In genomic region chr9:106477649-106478048, GRCm38 (mm10) we compare ENCODE assay signal across 9 mouse cellular contexts. TPM values are rescaled to one million over a fixed set of nuclear protein-coding genes. Genes with fewer than 3 reads are reported as not detected.
DNase-seq lines count a peak whose midpoint lies in the region; ATAC-seq and TF ChIP-seq lines count a peak whose summit lies in the region.
"Had no signal": no experiment of that assay in that cellular context is flagged by ENCODE, and none has a peak within 500 bp of the region (broad histone marks: within the 10 kb centered on the region; RNA-seq: fewer than 3 reads in every experiment).

No protein-coding gene starts in this region.

- H3K27me3 ChIP-seq in heart, embryonic 10.5 days (ENCODE audit: insufficient read depth, poor library complexity, severe bottlenecking), result peaks cover 7% of the 10 kb centered on the region; the same call in 1 of the 2 replicates
- no peaks in the 10 kb centered on the region for H3K27me3 ChIP-seq in hindbrain, postnatal 0 days (ENCODE audit: insufficient read depth, low read length)
- no peaks in the 10 kb centered on the region for H3K27me3 ChIP-seq in midbrain, embryonic 14.5 days (ENCODE audit: control insufficient read depth, insufficient read depth, low read length)

- H3K4me2 ChIP-seq in hindbrain, postnatal 0 days (ENCODE audit: low read depth, low read length), result peak overlapping the region; percentile 96
- H3K4me2 ChIP-seq in midbrain, embryonic 14.5 days (ENCODE audit: low read length), result peak overlapping the region; percentile 95

- no peaks in the 10 kb centered on the region for H3K9me3 ChIP-seq in heart, embryonic 10.5 days
- H3K9me3 ChIP-seq in hindbrain, postnatal 0 days (ENCODE audit: low read length), result no peaks in the 10 kb centered on the region
- no peaks in the 10 kb centered on the region for H3K9me3 ChIP-seq in midbrain, embryonic 14.5 days (ENCODE audit: control insufficient read depth, low read length)

- WGBS in heart, embryonic 10.5 days, result 2% methylated on average over 16 of the region's 16 CpGs
- 5% methylated on average over 16 of the region's 16 CpGs for WGBS in hindbrain, postnatal 0 days
- WGBS in midbrain, embryonic 14.5 days, result 6% methylated on average over 16 of the region's 16 CpGs

- no peak for TF ChIP-seq CTCF in hindbrain, postnatal 0 days (IDR thresholded peaks at IDR 0.05; ENCODE audit: low read depth)

- peak overlapping the region; percentile 57 for H3K9ac ChIP-seq in hindbrain, postnatal 0 days (replicated peaks; ENCODE audit: low read length)
- peak overlapping the region; percentile 62 for H3K9ac ChIP-seq in midbrain, embryonic 14.5 days (replicated peaks; ENCODE audit: low read length)

- H3K27ac ChIP-seq in heart, embryonic 10.5 days, result peak overlapping the region; percentile 84
- H3K27ac ChIP-seq in hindbrain, postnatal 0 days, result peak overlapping the region; percentile 59; the same call in 1 of the 2 replicates
- no peak overlapping the region for H3K27ac ChIP-seq in midbrain, embryonic 14.5 days (replicated peaks; ENCODE audit: low read depth, low read length)

- H3K4me3 ChIP-seq in heart, embryonic 10.5 days, result peak overlapping the region; percentile 83
- H3K4me3 ChIP-seq in hindbrain, postnatal 0 days (ENCODE audit: low read length), result peak overlapping the region; percentile 79
- H3K4me3 ChIP-seq in midbrain, embryonic 14.5 days (replicated peaks; ENCODE audit: low read depth, low read length), result peak overlapping the region; percentile 66

- peaks cover 31% of the 10 kb centered on the region for H3K36me3 ChIP-seq in heart, embryonic 10.5 days
- 0 out of 2 replicates have a peak, but pooled peaks cover under 1% of the 10 kb centered on the region for H3K36me3 ChIP-seq in hindbrain, postnatal 0 days (ENCODE audit: insufficient read depth, low read length)
- peaks cover 21% of the 10 kb centered on the region for H3K36me3 ChIP-seq in midbrain, embryonic 14.5 days (ENCODE audit: control insufficient read depth, insufficient read depth, low read length)

- no peak for DNase-seq in heart, embryonic 10.5 days (ENCODE audit: low spot score)
- DNase-seq in heart, adult 18-20 months, result no peak
- DNase-seq in urinary bladder, adult 2 months (ENCODE audit: low spot score), result peak; percentile 16
- no peak for DNase-seq in urinary bladder, postnatal 10 days (ENCODE audit: low spot score)
- DNase-seq in hindbrain, postnatal 0 days (ENCODE audit: low spot score), result no peak
- DNase-seq in midbrain, embryonic 14.5 days, result no peak
- DNase-seq in left cerebral cortex, adult 9 months (ENCODE audit: low spot score in 2 of 2), result no peak
- DNase-seq in layer of hippocampus, postnatal 36 days, result no peak

- H3K4me1 ChIP-seq in heart, embryonic 10.5 days, result peaks cover 50% of the 10 kb centered on the region
- peaks cover 23% of the 10 kb centered on the region; the same call in 1 of the 2 replicates for H3K4me1 ChIP-seq in hindbrain, postnatal 0 days (ENCODE audit: insufficient read depth, low read length)
- H3K4me1 ChIP-seq in midbrain, embryonic 14.5 days (ENCODE audit: control insufficient read depth, insufficient read depth, low read length), result peaks cover 12% of the 10 kb centered on the region

- no peak for ATAC-seq in hindbrain, postnatal 0 days
- no peak for ATAC-seq in midbrain, embryonic 14.5 days (ENCODE audit: low FRiP score, low TSS enrichment)

RNA-seq across cellular contexts. Expression of gene Parp3, which starts 0.9 kb away (rescaled TPM):
- 1.4 and 1.7 TPM in 2 replicates for polyA plus RNA-seq in heart, embryonic 10.5 days (2016; fragmentation: Nextera tagmentation; extraction: Ambion mirVana)
- 10 to 100 TPM; 33.7 to 38.2 TPM for total RNA-seq in heart, adult 18-20 months (2021)
- polyA plus RNA-seq in urinary bladder, adult 2 months (2012; rRNA removed), result 70.2 and 82.3 TPM in 2 replicates
- 1.7 and 2.9 TPM in 2 replicates for total RNA-seq in hindbrain, postnatal 0 days (2014; rRNA removed)
- polyA plus RNA-seq in hindbrain, postnatal 0 days (2015; fragmentation: Nextera tagmentation; extraction: Ambion mirVana), result 1.5 and 2.1 TPM in 2 replicates
- 0.28 and 0.76 TPM in 2 replicates for polyA plus RNA-seq in midbrain, embryonic 14.5 days (2014; fragmentation: Nextera tagmentation; extraction: Ambion mirVana)
- 1 to 10 TPM; 3.1 to 3.2 TPM for total RNA-seq in layer of hippocampus, postnatal 36 days (2021)

RNA-seq across cellular contexts. Expression of gene Rrp9, which starts 1.9 kb away (rescaled TPM):
- 51.3 and 74.6 TPM in 2 replicates for polyA plus RNA-seq in heart, embryonic 10.5 days (2016; fragmentation: Nextera tagmentation; extraction: Ambion mirVana)
- 10 to 100 TPM; 21.3 to 26.3 TPM for total RNA-seq in heart, adult 18-20 months (2021)
- polyA plus RNA-seq in urinary bladder, adult 2 months (2012; rRNA removed), result 30.6 and 31.0 TPM in 2 replicates
- total RNA-seq in hindbrain, postnatal 0 days (2014; rRNA removed), result 46.2 and 47.2 TPM in 2 replicates
- 38.3 and 39.0 TPM in 2 replicates for polyA plus RNA-seq in hindbrain, postnatal 0 days (2015; fragmentation: Nextera tagmentation; extraction: Ambion mirVana)
- 41.0 and 41.2 TPM in 2 replicates for polyA plus RNA-seq in midbrain, embryonic 14.5 days (2014; fragmentation: Nextera tagmentation; extraction: Ambion mirVana)
- 10 to 100 TPM; 35.0 to 38.1 TPM for total RNA-seq in layer of hippocampus, postnatal 36 days (2021)

RNA-seq across cellular contexts. Expression of gene Gpr62, which starts 11.9 kb away (rescaled TPM):
- polyA plus RNA-seq in heart, embryonic 10.5 days (2016; fragmentation: Nextera tagmentation; extraction: Ambion mirVana), result 0.14 and 0.35 TPM in 2 replicates
- total RNA-seq in heart, adult 18-20 months (2021), result not detected
- polyA plus RNA-seq in urinary bladder, adult 2 months (2012; rRNA removed), result 0.29 and 0.33 TPM in 2 replicates
- 1.9 and 3.1 TPM in 2 replicates for total RNA-seq in hindbrain, postnatal 0 days (2014; rRNA removed)
- polyA plus RNA-seq in hindbrain, postnatal 0 days (2015; fragmentation: Nextera tagmentation; extraction: Ambion mirVana), result 3.2 TPM in 2 replicates
- 0.93 and 1.00 TPM in 2 replicates for polyA plus RNA-seq in midbrain, embryonic 14.5 days (2014; fragmentation: Nextera tagmentation; extraction: Ambion mirVana)
- total RNA-seq in layer of hippocampus, postnatal 36 days (2021), result 10 to 100 TPM in 1 of 2 experiments, 1 to 10 TPM in 1; 9.2 to 10.4 TPM
- total RNA-seq: hematopoietic stem cell, adult 5-6 weeks had no signal

RNA-seq across cellular contexts. Expression of gene Iqcf1, which starts 22.1 kb away (rescaled TPM):
- polyA plus RNA-seq in heart, embryonic 10.5 days (2016; fragmentation: Nextera tagmentation; extraction: Ambion mirVana), result not detected in 2 replicates
- total RNA-seq in heart, adult 18-20 months (2021), result not detected
- not detected in 2 replicates for polyA plus RNA-seq in urinary bladder, adult 2 months (2012; rRNA removed)
- total RNA-seq in hindbrain, postnatal 0 days (2014; rRNA removed), result not detected in 2 replicates
- not detected in 2 replicates for polyA plus RNA-seq in hindbrain, postnatal 0 days (2015; fragmentation: Nextera tagmentation; extraction: Ambion mirVana)
- not detected in 2 replicates for polyA plus RNA-seq in midbrain, embryonic 14.5 days (2014; fragmentation: Nextera tagmentation; extraction: Ambion mirVana)
- not detected for total RNA-seq in layer of hippocampus, postnatal 36 days (2021)
- total RNA-seq: hematopoietic stem cell, adult 5-6 weeks had no signal

RNA-seq across cellular contexts. Expression of gene Pcbp4, which starts 24.6 kb away (rescaled TPM):
- polyA plus RNA-seq in heart, embryonic 10.5 days (2016; fragmentation: Nextera tagmentation; extraction: Ambion mirVana), result 135 and 186 TPM in 2 replicates
- 10 to 100 TPM; 61.1 to 63.2 TPM for total RNA-seq in heart, adult 18-20 months (2021)
- 42.5 and 47.9 TPM in 2 replicates for polyA plus RNA-seq in urinary bladder, adult 2 months (2012; rRNA removed)
- 623 and 719 TPM in 2 replicates for total RNA-seq in hindbrain, postnatal 0 days (2014; rRNA removed)
- polyA plus RNA-seq in hindbrain, postnatal 0 days (2015; fragmentation: Nextera tagmentation; extraction: Ambion mirVana), result 214 and 228 TPM in 2 replicates
- 219 and 247 TPM in 2 replicates for polyA plus RNA-seq in midbrain, embryonic 14.5 days (2014; fragmentation: Nextera tagmentation; extraction: Ambion mirVana)
- total RNA-seq in layer of hippocampus, postnatal 36 days (2021), result 100 to 1,000 TPM; 175 to 176 TPM

Comparison
In these comparisons a context has a peak if more than half of its experiments do, and no peak if none do; other contexts are left out.
1. RNA of gene Parp3, which starts 0.9 kb away (polyA plus RNA-seq): 70.2 to 82.3 TPM in urinary bladder, adult 2 months; 1.4 to 1.7 TPM in heart, embryonic 10.5 days, 1.5 to 2.1 TPM in hindbrain, postnatal 0 days and 0.28 to 0.76 TPM in midbrain, embryonic 14.5 days; every median in the first group is over 10 times any median in the second.
2. Peak in every context shown above with its lines, with median percentiles within 50 percentile points of each other: H3K4me3 ChIP-seq.